Mouse (Mus musculus): Measurements from ENCODE around the gene Capza3.

Gene Capza3

DNA sequence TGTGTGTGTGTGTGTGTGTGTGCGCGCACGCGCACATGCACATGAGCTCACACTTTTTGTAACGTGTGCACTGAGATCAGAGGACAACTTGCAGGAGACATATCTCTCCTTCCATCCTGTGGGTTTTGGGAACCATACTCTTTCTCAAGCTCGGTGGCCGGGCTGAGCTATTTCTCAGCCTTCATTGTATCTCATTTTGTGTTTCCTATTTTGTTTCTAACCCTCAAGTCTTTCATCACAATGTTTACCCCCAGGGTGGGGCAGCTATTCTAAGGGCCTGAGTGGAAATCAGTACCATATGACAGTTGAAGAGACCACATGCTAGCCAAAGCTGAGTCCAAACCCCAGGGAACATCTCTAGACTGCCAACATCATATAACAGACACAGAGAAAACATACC is at the start of gene Capza3:
Gene Capza3 (plus strand): TSS at position 301 of the 400 bp plus-strand sequence.
- no peak for DNase-seq (ENCODE audit: low spot score in 2 of 2)

DNA sequence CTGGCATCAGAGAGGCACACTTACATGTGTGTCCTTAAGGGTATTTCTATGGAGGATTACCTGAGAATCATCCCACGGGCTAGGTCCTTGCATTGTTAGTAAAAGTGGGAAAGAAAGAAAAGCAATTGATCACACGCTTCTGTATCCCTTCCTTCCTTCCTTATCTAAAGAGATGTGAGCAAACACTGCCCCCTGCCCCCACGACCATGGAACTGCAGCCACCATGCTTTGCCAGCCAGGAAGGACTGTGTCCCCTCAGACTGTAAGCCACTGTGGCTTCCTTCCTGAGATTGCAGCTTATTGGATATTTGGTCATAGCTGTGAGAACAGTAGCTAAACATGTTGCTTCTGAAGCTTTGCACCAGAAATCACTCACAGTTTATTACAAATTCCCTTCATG is 35.9 kb upstream of the Capza3 start:
- DNase-seq (ENCODE audit: low spot score in 2 of 2) = no peak

DNA sequence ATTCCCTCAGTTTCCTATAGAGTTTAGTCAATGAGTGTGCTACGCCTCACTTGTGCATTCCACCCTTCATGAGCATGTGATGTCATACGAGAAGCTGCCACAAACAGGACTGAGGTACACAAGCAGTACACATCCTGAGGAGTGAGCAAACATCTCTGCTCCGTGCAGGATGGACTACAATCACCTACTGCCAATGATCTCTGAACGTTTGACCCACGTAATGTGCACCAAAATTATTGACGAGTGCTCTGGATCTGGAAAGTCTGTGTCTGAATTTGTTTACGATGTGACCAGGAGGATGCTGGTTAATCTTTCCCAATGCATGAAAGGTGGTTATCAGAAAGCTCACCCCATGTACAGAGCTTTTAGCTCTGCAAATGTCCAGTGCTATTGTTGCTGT is 16.6 kb upstream of the Capza3 start:
- DNase-seq (ENCODE audit: low spot score in 2 of 2) = no peak

DNA sequence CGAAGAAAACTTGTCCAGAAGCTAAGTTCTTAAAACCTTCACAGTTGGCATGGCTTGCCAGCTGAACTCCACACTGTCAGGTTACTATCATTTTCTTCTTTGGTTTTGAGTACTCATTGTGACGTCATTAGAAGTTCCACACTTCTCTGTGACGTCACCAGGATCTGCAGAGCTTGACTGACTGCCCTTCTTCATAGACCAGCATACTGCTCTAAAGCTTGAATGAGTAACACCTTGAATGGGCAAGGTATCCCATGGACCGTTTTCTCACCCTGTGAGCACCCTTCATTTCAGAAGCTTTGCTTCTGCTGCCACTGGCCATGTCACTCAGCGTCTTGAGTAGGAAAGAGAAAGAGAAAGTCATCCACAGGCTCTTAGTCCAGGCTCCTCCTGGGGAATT is 305 bp downstream of the Capza3 start, which contains the start of gene Plcz1:
Gene Plcz1 (minus strand): TSS at position 101 of the 400 bp plus-strand sequence.
- DNase-seq (ENCODE audit: low spot score in 2 of 2) = no peak

DNA sequence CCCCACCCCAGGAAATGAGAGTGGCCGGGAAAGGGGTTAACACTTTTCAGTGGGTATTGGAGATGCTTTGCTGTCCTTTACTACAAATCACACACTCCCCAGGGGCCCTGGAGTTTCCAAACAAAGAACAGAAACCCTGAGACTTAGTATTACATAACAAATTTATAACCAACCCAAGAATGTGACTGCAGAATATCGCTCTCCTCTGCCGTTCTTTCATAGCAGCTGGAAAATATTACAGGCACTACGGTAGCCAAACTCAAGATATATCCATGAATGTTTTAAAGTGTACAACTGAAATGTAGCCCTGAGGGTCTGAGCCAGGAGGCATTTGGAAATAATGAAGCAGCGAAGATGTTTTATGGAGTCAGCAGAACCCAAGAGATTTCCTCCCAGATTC is 10.4 kb downstream of the Capza3 start:
- peak in 1 of 2 experiments; percentile 5 for DNase-seq (ENCODE audit: low spot score in 2 of 2)

DNA sequence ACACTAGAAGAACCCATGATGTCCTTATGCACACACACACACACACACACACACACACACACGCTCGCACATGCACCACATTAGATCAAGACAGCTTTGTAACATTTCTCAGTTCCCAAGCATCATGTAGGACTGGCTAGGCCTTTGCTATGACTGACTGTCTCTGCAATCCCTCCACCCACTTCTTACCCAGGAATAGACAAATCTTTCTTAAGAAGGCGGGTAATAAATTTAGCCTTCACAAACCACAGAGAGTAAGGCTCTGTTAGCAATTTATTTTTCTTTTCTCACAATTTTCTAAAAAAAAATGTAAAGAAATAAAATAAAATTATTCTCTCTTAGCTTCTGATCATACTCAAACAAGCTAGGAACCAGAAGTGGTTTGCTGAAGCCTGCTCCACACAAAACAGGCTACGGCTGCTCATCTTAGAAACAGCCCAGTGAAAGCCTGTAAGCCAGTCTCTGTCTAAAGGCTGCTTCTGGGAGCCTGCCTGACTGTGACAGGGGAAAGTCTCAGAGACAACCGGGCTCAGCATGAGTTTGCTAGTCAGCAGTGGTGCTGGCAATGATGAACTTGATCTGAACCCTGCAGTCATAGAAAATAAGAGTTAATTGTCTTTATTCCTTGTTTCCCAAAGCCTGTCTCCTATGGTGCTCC is 13.3 kb downstream of the Capza3 start:
- DNase-seq (ENCODE audit: low spot score in 2 of 2) = no peak

DNA sequence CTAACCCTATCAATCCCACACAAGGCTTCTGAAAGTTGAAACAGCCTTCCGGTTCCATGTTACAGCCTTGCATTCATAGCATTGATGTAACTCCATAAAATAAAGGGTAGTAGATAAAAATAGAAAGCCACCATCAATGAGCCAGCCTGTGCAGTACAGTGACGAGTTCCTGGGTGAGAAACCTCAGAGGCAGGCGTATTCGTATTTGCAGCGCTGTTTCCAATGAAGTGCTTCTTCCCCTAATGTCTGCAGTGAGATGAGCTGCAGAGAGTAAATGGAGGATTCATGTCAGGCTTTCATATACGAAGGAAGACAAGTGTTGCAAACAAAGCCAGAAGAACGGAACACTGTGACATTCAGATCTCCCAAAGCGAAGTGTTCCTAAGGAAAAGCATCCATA is 28.1 kb downstream of the Capza3 start:
- DNase-seq (ENCODE audit: low spot score in 2 of 2) = no peak

DNA sequence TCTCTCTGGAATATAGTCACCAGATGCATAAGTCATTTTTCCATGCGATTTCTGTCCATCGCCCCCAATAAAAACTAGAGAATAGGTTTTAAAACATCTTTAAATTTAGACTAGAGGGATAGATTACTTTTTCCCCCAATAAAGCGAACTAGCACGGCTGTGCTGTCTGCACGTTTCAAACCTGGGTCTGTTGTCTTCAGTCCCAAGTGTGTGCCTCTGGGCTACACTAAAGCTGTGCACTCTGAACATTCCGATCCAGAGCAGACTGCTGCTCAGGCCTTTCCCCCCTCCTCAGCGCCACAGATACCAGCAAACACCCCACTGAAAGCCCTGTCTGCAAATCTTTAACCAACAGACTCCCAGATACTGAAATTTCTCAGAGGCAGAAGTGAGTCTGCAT is 39.9 kb downstream of the Capza3 start:
- DNase-seq (ENCODE audit: low spot score in 2 of 2) = no peak

DNA sequence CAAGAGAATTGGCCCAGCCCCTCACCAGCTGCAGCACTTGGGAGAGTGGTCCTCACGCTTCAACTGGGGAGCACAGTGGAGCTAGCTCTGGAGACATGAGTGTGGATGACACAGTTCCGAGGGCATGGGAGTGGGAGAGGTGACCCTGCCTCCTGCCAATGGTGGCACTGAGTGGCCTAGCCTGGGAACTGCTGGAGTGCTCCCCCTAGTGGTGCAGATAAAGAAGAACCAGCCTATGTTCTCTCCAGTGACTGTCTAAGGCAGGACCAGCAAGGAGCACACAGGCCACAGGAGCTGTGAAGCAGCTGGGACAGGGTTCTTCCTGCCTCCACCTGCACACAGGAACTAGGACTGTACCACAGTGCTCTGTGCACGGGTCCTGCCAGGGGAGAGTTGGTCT is 40.7 kb downstream of the Capza3 start:
- no peak for DNase-seq (ENCODE audit: low spot score in 2 of 2)

DNA sequence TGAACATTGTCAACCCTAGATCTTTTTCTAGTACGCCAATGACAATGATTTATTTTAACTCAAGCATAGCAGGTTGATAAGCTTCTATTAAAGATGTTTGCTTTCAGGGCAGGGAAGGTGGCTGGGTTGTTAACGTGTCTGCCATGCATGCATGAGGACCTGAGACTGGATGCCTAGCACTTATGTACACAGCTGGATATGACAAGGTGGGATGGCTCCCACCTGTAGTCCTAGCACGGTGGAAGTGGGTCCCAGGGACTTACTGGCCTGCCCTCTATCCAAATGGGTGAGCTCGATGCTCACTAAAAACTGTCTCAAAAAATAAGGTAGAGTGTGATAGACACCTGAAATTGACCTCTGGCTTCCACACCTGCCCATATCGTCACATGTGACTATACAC is 48.8 kb downstream of the Capza3 start:
- DNase-seq (ENCODE audit: low spot score in 2 of 2) = no peak
